Mouse (Mus musculus): Measurements from ENCODE around the gene Mrpl43. TPM values are rescaled to one million over a fixed set of nuclear protein-coding genes. Genes with fewer than 3 reads are reported as not detected.

Mrpl43 gene
- total and polyA plus RNA-seq, 3 experiments: 63.5 to 75.1 (median 72.7) TPM

DNA sequence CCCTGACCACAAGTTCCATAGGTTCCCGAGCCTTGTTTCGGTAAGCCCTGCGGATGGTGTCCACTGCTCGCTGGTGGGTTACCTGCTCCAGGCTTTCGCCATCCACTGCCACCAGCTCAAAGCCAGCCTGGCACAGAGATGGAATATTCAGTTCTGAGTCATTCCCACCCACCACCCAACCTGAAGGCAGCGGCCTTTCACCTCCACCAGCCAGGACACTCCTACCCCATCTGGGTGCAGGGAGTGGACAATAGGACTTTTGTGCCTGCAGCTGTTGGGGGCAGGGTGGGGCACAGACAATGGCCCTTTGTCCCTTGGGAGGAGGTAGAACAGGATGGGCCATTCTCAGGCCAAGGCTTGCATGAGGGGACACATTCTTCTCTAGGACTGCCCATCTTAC, 21.6 kb upstream of the Mrpl43 start:
- Histone ChIP-seq H3K9me3 (replicated peaks; ENCODE audit: low read length) (no peaks in the 10 kb centered on the region), H3K4me1 (ENCODE audit: control insufficient read depth in 1 of 2, insufficient read depth in 2 of 2) (peaks cover 8 to 17% of the 10 kb centered on the region in 2 experiments), H3K79me2 (replicated peaks; ENCODE audit: control insufficient read depth, extremely low read depth, insufficient read depth, poor library complexity, severe bottlenecking) (no peaks in the 10 kb centered on the region), H3K4me3 (replicated peaks in 1 of 3; ENCODE audit: low read depth in 2 of 3, low read length in 2 of 3, poor library complexity in 1 of 3) (no peak overlapping the region), H3K36me3 (replicated peaks in 1 of 2; ENCODE audit: control insufficient read depth in 1 of 2, insufficient read depth in 1 of 2, low read length in 1 of 2) (peaks cover 0 to 28% of the 10 kb centered on the region in 2 experiments), H3K9ac (ENCODE audit: insufficient read depth, low read depth) (no peak overlapping the region), H3K27ac (ENCODE audit: insufficient read depth, low read depth) (no peak overlapping the region), H3K27me3 (replicated peaks) (peaks cover 42% of the 10 kb centered on the region), H3K4me2 (ENCODE audit: insufficient read depth, low read depth, poor library complexity, severe bottlenecking) (no peak overlapping the region)
- in situ Hi-C loops (cut with MboI; ENCODE audit: low pct_ligation_motif_present, low pct_unique_long_range_greater_than_20kb, low sequenced_read_pairs): loop anchor here (25.0 kb wide), 1 partner anchor 441 kb away; no protein-coding TSS in a partner anchor
- no peak for DNase-seq (ENCODE audit: extremely low read depth)
- TF ChIP-seq BHLHE40 (IDR thresholded peaks at IDR 0.05; ENCODE audit: low read depth, low read length) (no peak), MAFK (IDR thresholded peaks at IDR 0.05; ENCODE audit: insufficient replicate concordance, low read length) (no peak), SMC3 (IDR thresholded peaks at IDR 0.05; ENCODE audit: low read depth, low read length) (no peak), UBTF (IDR thresholded peaks at IDR 0.05; ENCODE audit: low read depth, low read length) (no peak), CHD1 (IDR thresholded peaks at IDR 0.05; ENCODE audit: low read depth, low read length) (no peak), TCF12 (IDR thresholded peaks at IDR 0.05; ENCODE audit: low read depth, low read length) (no peak), ZKSCAN1 (IDR thresholded peaks at IDR 0.05; ENCODE audit: borderline replicate concordance, low read depth, low read length) (no peak), USF1 (IDR thresholded peaks at IDR 0.05; ENCODE audit: low read depth, low read length) (no peak), CHD2 (IDR thresholded peaks at IDR 0.05; ENCODE audit: low read length) (no peak), USF2 (conservative IDR thresholded peaks at IDR 0.05; ENCODE audit: low read depth, low read length) (no peak), RCOR1 (conservative IDR thresholded peaks at IDR 0.05; ENCODE audit: low read depth, low read length) (no peak), ZMIZ1 (IDR thresholded peaks at IDR 0.05; ENCODE audit: low read depth, low read length) (no peak), E2F4 (IDR thresholded peaks at IDR 0.05; ENCODE audit: insufficient replicate concordance, low read depth, low read length) (no peak), ELF1 (IDR thresholded peaks at IDR 0.05; ENCODE audit: low read depth, low read length) (no peak), EP300 (IDR thresholded peaks at IDR 0.05; ENCODE audit: low read length) (no peak), TBP (conservative IDR thresholded peaks at IDR 0.05; ENCODE audit: low read depth, low read length) (no peak)
- dilution Hi-C loops (cut with MboI; ENCODE audit: extremely low pct_ligation_motif_present, extremely low pct_unique_long_range_greater_than_20kb, low sequenced_read_pairs): no loop called here

GRCm38 (mm10) chr19:45026958-45027670, 20.9 kb upstream of the Mrpl43 start:
- DNase-seq (ENCODE audit: extremely low read depth): no peak
- no peak overlapping the region for H3K4me3 ChIP-seq (replicated peaks in 1 of 3; ENCODE audit: low read depth in 2 of 3, low read length in 2 of 3, poor library complexity in 1 of 3)
- in situ Hi-C loops (cut with MboI; ENCODE audit: low pct_ligation_motif_present, low pct_unique_long_range_greater_than_20kb, low sequenced_read_pairs): loop anchor here (25.0 kb wide), 1 partner anchor 440 kb away; no protein-coding TSS in a partner anchor
- H3K36me3 ChIP-seq (replicated peaks in 1 of 2; ENCODE audit: control insufficient read depth in 1 of 2, insufficient read depth in 1 of 2, low read length in 1 of 2): peaks cover 0 to 28% of the 10 kb centered on the region in 2 experiments
- H3K9me3 ChIP-seq (replicated peaks; ENCODE audit: low read length): no peaks in the 10 kb centered on the region
- no peak for TF ChIP-seq MXI1 (IDR thresholded peaks at IDR 0.05; ENCODE audit: low read depth, low read length)
- TF ChIP-seq POLR2AphosphoS2 (IDR thresholded peaks at IDR 0.05; ENCODE audit: low read depth, low read length): no peak
- TF ChIP-seq USF2 (conservative IDR thresholded peaks at IDR 0.05; ENCODE audit: low read depth, low read length): no peak
- TF ChIP-seq E2F4 (IDR thresholded peaks at IDR 0.05; ENCODE audit: insufficient replicate concordance, low read depth, low read length): no peak
- no peak for TF ChIP-seq ZNF384 (IDR thresholded peaks at IDR 0.05; ENCODE audit: low read depth, low read length)
- TF ChIP-seq ZC3H11A (IDR thresholded peaks at IDR 0.05; ENCODE audit: low read depth, low read length): no peak
- no peak for TF ChIP-seq GABPA (IDR thresholded peaks at IDR 0.05; ENCODE audit: insufficient replicate concordance, low read depth, low read length)
- TF ChIP-seq ZMIZ1 (IDR thresholded peaks at IDR 0.05; ENCODE audit: low read depth, low read length): no peak
- TF ChIP-seq UBTF (IDR thresholded peaks at IDR 0.05; ENCODE audit: low read depth, low read length): no peak
- TF ChIP-seq USF1 (IDR thresholded peaks at IDR 0.05; ENCODE audit: low read depth, low read length): no peak
- TF ChIP-seq JUND (conservative IDR thresholded peaks at IDR 0.05; ENCODE audit: low read depth, low read length): no peak
- no peak for TF ChIP-seq SIN3A (IDR thresholded peaks at IDR 0.05; ENCODE audit: low read length)
- TF ChIP-seq EP300 (IDR thresholded peaks at IDR 0.05; ENCODE audit: low read length): no peak
- no peak for TF ChIP-seq RCOR1 (conservative IDR thresholded peaks at IDR 0.05; ENCODE audit: low read depth, low read length)
- no peak for TF ChIP-seq PAX5 (IDR thresholded peaks at IDR 0.05; ENCODE audit: low read length)
- H3K9ac ChIP-seq (ENCODE audit: insufficient read depth, low read depth): no peak overlapping the region
- H3K4me2 ChIP-seq (ENCODE audit: insufficient read depth, low read depth, poor library complexity, severe bottlenecking): no peak overlapping the region
- no peaks in the 10 kb centered on the region for H3K79me2 ChIP-seq (replicated peaks; ENCODE audit: control insufficient read depth, extremely low read depth, insufficient read depth, poor library complexity, severe bottlenecking)
- H3K27ac ChIP-seq (ENCODE audit: insufficient read depth, low read depth): no peak overlapping the region
- dilution Hi-C loops (cut with MboI; ENCODE audit: extremely low pct_ligation_motif_present, extremely low pct_unique_long_range_greater_than_20kb, low sequenced_read_pairs): no loop called here
- peaks cover 8 to 15% of the 10 kb centered on the region in 2 experiments for H3K4me1 ChIP-seq (ENCODE audit: control insufficient read depth in 1 of 2, insufficient read depth in 2 of 2)
- H3K27me3 ChIP-seq (replicated peaks): peaks cover 47% of the 10 kb centered on the region

Measured in CH12.LX (cell line).